Mouse (Mus musculus): ENCODE data around the gene Atad1.
"Not testable (repeated sequence)": the region's sequence is repeated elsewhere in the genome, so short reads cannot be mapped to it uniquely, and the experiment has no call there.

Gene Atad1

GRCm38 (mm10) chr19:32667830-32668229 lies 71.8 kb downstream of the Atad1 start:
- not testable (repeated sequence) for DNase-seq

- no peak for DNase-seq
Observed at GRCm38 (mm10) chr19:32665243-32665642, 74.3 kb downstream of the Atad1 start.

GRCm38 (mm10) chr19:32662936-32663335 lies 76.7 kb downstream of the Atad1 start:
- no peak for DNase-seq

GRCm38 (mm10) chr19:32659346-32659745 lies 80.2 kb downstream of the Atad1 start:
- DNase-seq: no peak

- DNase-seq: no peak
Observed at GRCm38 (mm10) chr19:32653630-32654362, 85.8 kb downstream of the Atad1 start.

- DNase-seq: no peak
Observed at GRCm38 (mm10) chr19:32653122-32653521, 86.5 kb downstream of the Atad1 start.

GRCm38 (mm10) chr19:32651046-32651445 lies 88.5 kb downstream of the Atad1 start:
- no peak for DNase-seq

- no peak for DNase-seq
Observed at GRCm38 (mm10) chr19:32648019-32648571, 91.5 kb downstream of the Atad1 start.

- no peak for DNase-seq
Observed at GRCm38 (mm10) chr19:32646382-32646781, 93.2 kb downstream of the Atad1 start.

- DNase-seq: no peak
Observed at GRCm38 (mm10) chr19:32645939-32646338, 93.6 kb downstream of the Atad1 start.

- no peak for DNase-seq
Observed at GRCm38 (mm10) chr19:32643642-32644041, 95.9 kb downstream of the Atad1 start.

- no peak for DNase-seq
Observed at GRCm38 (mm10) chr19:32641995-32642394, 97.6 kb downstream of the Atad1 start.

GRCm38 (mm10) chr19:32641535-32641934 lies 98.1 kb downstream of the Atad1 start:
- DNase-seq: no peak

GRCm38 (mm10) chr19:32638276-32638903 lies 101.2 kb downstream of the Atad1 start:
- DNase-seq: no peak

- peak; percentile 15 for DNase-seq
Observed at GRCm38 (mm10) chr19:32637357-32638275, 102.0 kb downstream of the Atad1 start.

- no peak for DNase-seq
Observed at GRCm38 (mm10) chr19:32634916-32635315, 104.7 kb downstream of the Atad1 start.

GRCm38 (mm10) chr19:32628572-32629132 lies 110.9 kb downstream of the Atad1 start:
- DNase-seq: no peak

GRCm38 (mm10) chr19:32627631-32628030 lies 112.0 kb downstream of the Atad1 start:
- DNase-seq: no peak

- DNase-seq: no peak
Observed at GRCm38 (mm10) chr19:32626768-32627331, 112.7 kb downstream of the Atad1 start.

- DNase-seq: no peak
Observed at GRCm38 (mm10) chr19:32622142-32622541, 117.4 kb downstream of the Atad1 start.
